In the genomic region with DNA sequence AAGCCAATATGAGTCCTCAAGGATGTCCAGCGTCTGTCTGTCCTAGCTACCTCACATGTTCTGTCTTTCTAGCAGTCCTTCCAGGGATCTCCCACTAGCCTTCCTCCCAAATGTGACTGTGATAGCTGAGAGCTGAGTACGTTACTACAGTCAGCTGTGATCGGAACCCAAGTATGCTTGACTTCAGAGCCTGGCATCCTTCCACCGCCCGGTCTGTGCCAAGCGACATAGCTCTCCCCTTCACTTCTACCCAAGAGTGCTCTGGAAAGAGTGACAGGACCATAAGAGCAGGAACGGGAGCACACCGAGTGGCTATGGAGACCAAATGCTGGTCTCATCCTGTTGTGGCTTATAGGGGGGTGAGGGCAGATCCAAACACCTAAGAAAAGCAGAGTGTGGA, we compare ENCODE assay signal across 11 mouse cellular contexts. TPM values are rescaled to one million over a fixed set of nuclear protein-coding genes. Genes with fewer than 3 reads are reported as not detected.
A peak's percentile ranks its signal among the peaks of the same experiment; 100 is the strongest.
DNase-seq lines count a peak whose midpoint lies in the region; ATAC-seq lines count a peak whose summit lies in the region.
"Had no signal": no experiment of that assay in that cellular context is flagged by ENCODE, and none has a peak within 500 bp of the region (broad histone marks: within the 10 kb centered on the region; RNA-seq: fewer than 3 reads in every experiment).

No protein-coding gene starts in this region.

- peak overlapping the region; percentile 27; the same call in 1 of the 2 replicates for H3K4me2 ChIP-seq in hindbrain, embryonic 15.5 days
- no peak overlapping the region for H3K4me2 ChIP-seq in neural tube, embryonic 15.5 days
- H3K4me2 ChIP-seq: heart, embryonic 13.5 days; limb, embryonic 12.5 days had no signal

- H3K9ac ChIP-seq in hindbrain, embryonic 15.5 days, result no peak overlapping the region
- no peak overlapping the region for H3K9ac ChIP-seq in neural tube, embryonic 15.5 days (replicated peaks)
- H3K9ac ChIP-seq: heart, embryonic 13.5 days; limb, embryonic 12.5 days had no signal

- intact Hi-C loops in left cerebral cortex, postnatal 10 days (cut with DNase I), result no loop called here

- no peaks in the 10 kb centered on the region for H3K36me3 ChIP-seq in hindbrain, embryonic 15.5 days
- no peaks in the 10 kb centered on the region for H3K36me3 ChIP-seq in neural tube, embryonic 15.5 days
- H3K36me3 ChIP-seq: heart, embryonic 13.5 days; limb, embryonic 12.5 days had no signal

- H3K9me3 ChIP-seq in hindbrain, embryonic 15.5 days, result no peaks in the 10 kb centered on the region
- H3K9me3 ChIP-seq in neural tube, embryonic 15.5 days (replicated peaks), result no peaks in the 10 kb centered on the region
- H3K9me3 ChIP-seq: heart, embryonic 13.5 days; limb, embryonic 12.5 days had no signal

- ATAC-seq in hindbrain, embryonic 15.5 days (ENCODE audit: low FRiP score, low read depth), result peak; percentile 75; the same call in 1 of the 2 replicates
- ATAC-seq in neural tube, embryonic 15.5 days (ENCODE audit: low FRiP score), result peak; percentile 74
- ATAC-seq: CD4-positive, CD25-positive, alpha-beta regulatory T cell, adult 4 months had no signal

- peak; percentile 24 to 43 for DNase-seq in left cerebral cortex, postnatal 10 days (ENCODE audit: extremely low spot score in 1 of 2, low spot score in 2 of 2)
- DNase-seq in left cerebral cortex, adult 11 months (ENCODE audit: low spot score), result no peak
- peak; percentile 60 for DNase-seq in right cerebral cortex, postnatal 4 days
- DNase-seq in right cerebral cortex, adult 2 months (ENCODE audit: low spot score in 2 of 2), result no peak
- DNase-seq in thymus, postnatal 14 days, result no peak
- no peak for DNase-seq in spleen, adult 18-20 months

- no peak overlapping the region for H3K4me3 ChIP-seq in hindbrain, embryonic 15.5 days
- H3K4me3 ChIP-seq in neural tube, embryonic 15.5 days (replicated peaks), result no peak overlapping the region
- H3K4me3 ChIP-seq: heart, embryonic 13.5 days; limb, embryonic 12.5 days had no signal

- peaks cover 21% of the 10 kb centered on the region for H3K4me1 ChIP-seq in hindbrain, embryonic 15.5 days (replicated peaks)
- peaks cover 8% of the 10 kb centered on the region for H3K4me1 ChIP-seq in neural tube, embryonic 15.5 days
- H3K4me1 ChIP-seq: heart, embryonic 13.5 days; limb, embryonic 12.5 days had no signal

- H3K27ac ChIP-seq in hindbrain, embryonic 15.5 days (replicated peaks), result peak overlapping the region; percentile 65
- peak overlapping the region; percentile 54 for H3K27ac ChIP-seq in neural tube, embryonic 15.5 days (replicated peaks)
- H3K27ac ChIP-seq: heart, embryonic 13.5 days; limb, embryonic 12.5 days had no signal

- WGBS in hindbrain, embryonic 15.5 days, result 60% methylated on average over 8 of the region's 8 CpGs
- WGBS in neural tube, embryonic 15.5 days, result 76% methylated on average over 8 of the region's 8 CpGs

- no peaks in the 10 kb centered on the region for H3K27me3 ChIP-seq in hindbrain, embryonic 15.5 days
- no peaks in the 10 kb centered on the region for H3K27me3 ChIP-seq in neural tube, embryonic 15.5 days (replicated peaks)
- H3K27me3 ChIP-seq: heart, embryonic 13.5 days; limb, embryonic 12.5 days had no signal

RNA-seq across cellular contexts. Expression of a gene that starts 55.6 kb away (rescaled TPM):
- total RNA-seq in left cerebral cortex, postnatal 10 days (2021), result 10 to 100 TPM; 28.4 to 28.8 TPM
- 30.5 and 30.8 TPM in 2 replicates for polyA plus RNA-seq in hindbrain, embryonic 15.5 days (2015; fragmentation: Nextera tagmentation; extraction: Ambion mirVana)
- 29.2 and 30.5 TPM in 2 replicates for polyA plus RNA-seq in neural tube, embryonic 15.5 days (2015; fragmentation: Nextera tagmentation; extraction: Ambion mirVana)

RNA-seq across cellular contexts. Expression of a gene that starts 55.7 kb away (rescaled TPM):
- total RNA-seq in left cerebral cortex, postnatal 10 days (2021), result 10 to 100 TPM; 29.2 to 34.1 TPM
- 22.3 and 22.9 TPM in 2 replicates for polyA plus RNA-seq in hindbrain, embryonic 15.5 days (2015; fragmentation: Nextera tagmentation; extraction: Ambion mirVana)
- 18.9 and 24.6 TPM in 2 replicates for polyA plus RNA-seq in neural tube, embryonic 15.5 days (2015; fragmentation: Nextera tagmentation; extraction: Ambion mirVana)

Comparison
In these comparisons a context has a peak if more than half of its experiments do, and no peak if none do; other contexts are left out.
1. DNase-seq: peak in left cerebral cortex, postnatal 10 days (2 of 2) and right cerebral cortex, postnatal 4 days (single experiment); none in left cerebral cortex, adult 11 months (single experiment), right cerebral cortex, adult 2 months (0 of 2), thymus, postnatal 14 days (single experiment) and spleen, adult 18-20 months (0 of 2).